Mouse (Mus musculus) liver, embryonic 13.5 days (tissue): ENCODE results near the gene Ccdc90b. TPM values are rescaled to one million over a fixed set of nuclear protein-coding genes. Genes with fewer than 3 reads are reported as not detected.

Experiments
- ATAC-seq: fragments of 200-750 bp; cut with Nextera tagmentation; 2 replicates; pipeline ENCODE4 v1.8.0; 2017; ENCODE audit warnings: low read depth, mild to moderate bottlenecking, moderate number of reproducible peaks, moderate library complexity
- DNase-seq: peaks from one replicate; pipeline ENCODE4 v3.0.0; 2022
- H3K27ac ChIP-seq: fragments of 300-500 bp; sonication (generic); 2 replicates; pipeline ENCODE4 v1.5.1; 2015; ENCODE audit warnings: moderate library complexity, mild to moderate bottlenecking, inconsistent platforms
- H3K27me3 ChIP-seq: fragments of 300-500 bp; sonication (generic); 2 replicates; pipeline ENCODE4 v1.6.1; 2015; ENCODE audit warnings: mild to moderate bottlenecking, inconsistent platforms
- H3K36me3 ChIP-seq: fragments of 300-500 bp; sonication (generic); 2 replicates; pipeline ENCODE4 v1.6.1; 2015; ENCODE audit warnings: mild to moderate bottlenecking, inconsistent platforms
- H3K4me1 ChIP-seq: fragments of 300-500 bp; sonication (generic); replicated peaks from 2 replicates; pipeline ENCODE4 v1.6.1; 2015; ENCODE audit warnings: inconsistent platforms
- H3K4me2 ChIP-seq: fragments of 300-500 bp; sonication (generic); 2 replicates; pipeline ENCODE4 v1.6.1; 2015; ENCODE audit warnings: inconsistent platforms, mild to moderate bottlenecking, moderate library complexity
- H3K4me3 ChIP-seq: fragments of 300-500 bp; sonication (generic); replicated peaks from 2 replicates; pipeline ENCODE4 v1.5.1; 2015; ENCODE audit warnings: mild to moderate bottlenecking, inconsistent platforms
- H3K9ac ChIP-seq: fragments of 300-500 bp; sonication (generic); 2 replicates; pipeline ENCODE4 v1.6.1; 2015; ENCODE audit warnings: mild to moderate bottlenecking, inconsistent platforms
- H3K9me3 ChIP-seq: fragments of 300-500 bp; sonication (generic); replicated peaks from 2 replicates; pipeline ENCODE4 v1.6.1; 2016; ENCODE audit warnings: inconsistent platforms
- WGBS: fragments of 180-500 bp; shearing (Covaris S2); methylation state at CpG from one replicate; pipeline ENCODE4 v1.1.7; 2015; ENCODE audit not compliant: insufficient replicate concordance; 5-methylcytosine and 5-hydroxymethylcytosine counted together
- polyA plus RNA-seq: library from polyadenylated mRNA; unstranded; fragments of >200 nt; fragmentation: Nextera tagmentation; extraction: Ambion mirVana; gene quantifications from 2 replicates; pipeline ENCODE4 v1.2.1, GENCODE M21; 2015

Gene Ccdc90b
- polyA plus RNA-seq, 1 experiment from 2014 or later = 17.7 TPM

DNA sequence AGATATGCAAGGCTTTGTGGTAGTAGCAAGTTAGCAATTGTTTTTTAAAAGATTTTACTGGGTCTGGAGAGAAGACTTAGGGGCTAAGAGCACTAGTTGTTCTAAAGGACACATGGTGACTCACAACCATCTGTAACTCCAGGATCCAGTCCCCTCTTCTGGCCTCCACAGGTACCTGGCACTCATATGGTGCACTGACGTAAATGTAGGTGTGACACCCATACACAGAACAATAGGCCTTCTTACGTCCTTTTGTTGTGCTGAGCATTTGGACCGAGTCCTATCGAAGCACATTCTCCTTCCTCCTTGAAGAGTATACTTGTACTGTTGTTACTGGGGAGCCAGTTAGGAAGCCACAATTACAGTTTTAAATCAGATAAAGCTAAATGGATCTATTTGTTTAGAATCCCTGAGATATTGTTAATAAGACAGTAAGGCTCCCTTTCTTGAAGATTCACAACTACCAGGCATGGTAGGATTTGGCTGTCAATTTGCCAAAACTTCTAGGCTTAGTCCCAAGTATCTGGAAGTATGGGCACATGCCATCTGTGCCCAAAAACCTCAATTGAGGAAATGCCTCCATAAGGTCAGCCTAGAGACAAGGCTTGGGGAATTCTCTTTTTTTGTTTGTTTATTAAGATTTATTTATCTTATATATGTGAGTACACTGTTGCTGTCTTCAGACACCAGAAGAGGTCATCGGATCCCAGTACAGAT lies 19.7 kb downstream of the Ccdc90b start:
- ATAC-seq = no peak
- Histone ChIP-seq H3K4me1 (no peaks in the 10 kb centered on the region), H3K4me3 (no peak overlapping the region), H3K27me3 (no peaks in the 10 kb centered on the region), H3K4me2 (no peak overlapping the region), H3K9ac (no peak overlapping the region), H3K36me3 (peaks cover 1% of the 10 kb centered on the region; the same call in 1 of the 2 replicates), H3K9me3 (no peaks in the 10 kb centered on the region), H3K27ac (no peak overlapping the region)
- WGBS = 73% methylated on average over 5 of the region's 5 CpGs
- DNase-seq = no peak

DNA sequence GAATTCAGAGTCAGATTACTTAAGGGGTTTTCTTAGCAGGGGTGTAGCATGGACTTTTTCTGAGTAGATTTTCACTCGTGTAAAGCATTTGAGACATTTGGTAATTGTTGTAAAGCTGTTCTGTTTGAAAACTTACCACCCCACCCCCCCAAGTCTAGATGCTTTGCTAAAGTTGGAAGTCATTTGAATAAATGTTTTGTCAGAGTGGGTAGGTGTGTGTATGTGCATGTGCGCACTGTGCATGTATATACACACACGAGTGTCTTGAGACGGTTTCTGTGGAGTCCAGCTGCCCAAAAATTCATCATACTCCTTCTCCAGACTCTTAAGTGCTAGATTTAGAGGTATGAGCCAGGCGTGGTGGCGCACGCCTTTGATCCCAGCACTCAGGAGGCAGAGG lies 22.6 kb downstream of the Ccdc90b start:
- H3K4me2 ChIP-seq = no peak overlapping the region
- no peak overlapping the region for H3K4me3 ChIP-seq
- ATAC-seq (no peak), DNase-seq (no peak)
- H3K9ac ChIP-seq = no peak overlapping the region
- no peaks in the 10 kb centered on the region for H3K27me3 ChIP-seq
- no peak overlapping the region for H3K27ac ChIP-seq
- H3K9me3 ChIP-seq = no peaks in the 10 kb centered on the region
- 72% methylated on average over 7 of the region's 7 CpGs for WGBS
- H3K36me3 ChIP-seq = no peaks in the 10 kb centered on the region
- no peaks in the 10 kb centered on the region for H3K4me1 ChIP-seq

DNA sequence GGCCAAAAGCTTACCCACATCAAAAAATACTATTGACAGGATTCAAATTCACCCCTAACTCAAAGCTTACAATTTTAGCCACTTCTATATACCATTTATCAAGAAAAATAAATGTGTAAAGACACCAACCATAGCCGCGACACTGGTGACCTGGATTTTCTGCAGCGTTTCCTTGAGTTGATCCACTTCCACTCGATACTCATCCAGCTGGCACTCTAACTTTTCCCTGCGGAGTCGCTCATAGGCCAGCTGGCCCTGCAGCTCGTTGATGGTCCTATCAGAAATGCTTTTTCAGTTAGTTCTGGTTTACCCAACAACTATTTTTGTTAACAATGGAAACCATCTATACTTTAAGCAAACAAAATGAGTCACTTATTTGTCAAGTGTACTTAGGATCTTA lies 29.0 kb downstream of the Ccdc90b start:
- no peaks in the 10 kb centered on the region for H3K27me3 ChIP-seq
- no peaks in the 10 kb centered on the region for H3K9me3 ChIP-seq
- H3K27ac ChIP-seq = no peak overlapping the region
- ATAC-seq = no peak
- H3K36me3 ChIP-seq = no peaks in the 10 kb centered on the region
- no peak overlapping the region for H3K4me2 ChIP-seq
- H3K9ac ChIP-seq = no peak overlapping the region
- no peak overlapping the region for H3K4me3 ChIP-seq
- 76% methylated on average over 7 of the region's 7 CpGs for WGBS
- H3K4me1 ChIP-seq = no peaks in the 10 kb centered on the region
- DNase-seq = no peak

DNA sequence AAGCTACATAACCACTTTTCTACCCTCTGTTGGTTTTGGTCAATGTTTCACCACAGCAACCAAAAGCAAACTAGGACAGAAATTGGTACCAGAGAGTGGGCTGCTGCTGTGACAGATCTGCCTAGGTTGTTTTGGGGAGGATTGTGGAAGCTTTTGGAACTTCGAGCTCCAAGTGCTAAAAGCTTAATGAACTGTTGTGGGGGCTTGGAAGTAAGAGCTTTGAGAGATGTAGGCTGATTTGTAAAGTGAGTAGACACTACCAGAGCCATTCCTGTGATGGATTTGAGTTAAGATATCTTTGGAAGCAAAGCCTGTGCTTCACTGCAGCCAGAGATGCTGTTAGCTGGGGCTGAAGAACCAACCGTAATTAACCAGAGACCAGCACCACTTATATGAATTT lies 29.9 kb downstream of the Ccdc90b start:
- no peak overlapping the region for H3K27ac ChIP-seq
- H3K9ac ChIP-seq = no peak overlapping the region
- DNase-seq = no peak
- H3K4me1 ChIP-seq = no peaks in the 10 kb centered on the region
- H3K27me3 ChIP-seq = no peaks in the 10 kb centered on the region
- ATAC-seq = no peak
- H3K4me2 ChIP-seq = no peak overlapping the region
- no peaks in the 10 kb centered on the region for H3K36me3 ChIP-seq
- WGBS = 66% methylated on average over 2 of the region's 2 CpGs
- H3K9me3 ChIP-seq = no peaks in the 10 kb centered on the region
- no peak overlapping the region for H3K4me3 ChIP-seq

DNA sequence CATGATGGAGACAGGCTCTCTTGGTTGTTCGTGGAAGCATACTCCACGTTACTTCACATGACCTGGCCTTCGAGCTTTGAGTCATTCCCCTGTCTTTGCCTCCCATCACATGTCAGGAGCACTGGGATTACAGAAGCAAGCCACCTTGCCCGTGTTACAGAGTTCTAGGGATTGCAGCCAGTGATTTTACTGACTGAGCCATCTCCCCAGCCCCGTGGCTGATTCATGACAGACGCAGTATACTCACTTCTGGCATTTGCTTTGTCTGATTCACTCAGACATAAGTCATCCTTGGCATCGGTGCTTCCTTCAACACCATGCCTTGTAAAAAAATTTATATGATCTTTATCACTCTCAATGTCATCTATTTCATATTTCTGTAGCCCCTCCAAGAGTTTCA lies 44.0 kb downstream of the Ccdc90b start:
- WGBS = 62% methylated on average over 7 of the region's 7 CpGs

DNA sequence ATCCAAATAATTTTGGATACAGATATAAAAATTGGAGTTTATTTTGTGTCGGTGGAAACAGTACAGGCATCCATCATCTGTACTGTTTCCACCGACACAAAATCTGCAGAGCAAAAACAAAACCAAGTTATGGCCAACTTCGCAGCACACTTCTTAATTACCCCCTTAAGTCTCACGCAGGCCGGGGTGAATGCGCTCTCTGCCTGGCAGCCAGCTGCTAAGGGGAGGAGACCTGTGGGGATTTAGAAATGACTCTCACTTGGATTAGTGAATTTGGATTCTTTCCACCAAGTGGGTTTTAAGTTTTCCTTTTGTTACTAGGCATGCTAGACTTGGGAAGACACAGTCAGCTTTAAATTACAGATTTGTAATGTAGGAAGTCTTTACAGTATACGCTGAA lies 49.9 kb downstream of the Ccdc90b start:
- ATAC-seq (no peak), DNase-seq (no peak)
- Histone ChIP-seq H3K4me3 (no peak overlapping the region), H3K4me2 (no peak overlapping the region), H3K27me3 (no peaks in the 10 kb centered on the region), H3K9ac (no peak overlapping the region), H3K4me1 (no peaks in the 10 kb centered on the region), H3K36me3 (no peaks in the 10 kb centered on the region), H3K9me3 (no peaks in the 10 kb centered on the region), H3K27ac (no peak overlapping the region)
- 74% methylated on average over 7 of the region's 7 CpGs for WGBS

More for the DNA sequence above, 44.0 kb downstream of the Ccdc90b start:
- no peak overlapping the region for H3K27ac ChIP-seq
- H3K27me3 ChIP-seq = no peaks in the 10 kb centered on the region
- no peak overlapping the region for H3K4me3 ChIP-seq
- no peak for DNase-seq
- H3K4me2 ChIP-seq = no peak overlapping the region
- H3K4me1 ChIP-seq = no peaks in the 10 kb centered on the region
- H3K36me3 ChIP-seq = no peaks in the 10 kb centered on the region
- H3K9ac ChIP-seq = no peak overlapping the region
- no peak for ATAC-seq
- no peaks in the 10 kb centered on the region for H3K9me3 ChIP-seq

DNA sequence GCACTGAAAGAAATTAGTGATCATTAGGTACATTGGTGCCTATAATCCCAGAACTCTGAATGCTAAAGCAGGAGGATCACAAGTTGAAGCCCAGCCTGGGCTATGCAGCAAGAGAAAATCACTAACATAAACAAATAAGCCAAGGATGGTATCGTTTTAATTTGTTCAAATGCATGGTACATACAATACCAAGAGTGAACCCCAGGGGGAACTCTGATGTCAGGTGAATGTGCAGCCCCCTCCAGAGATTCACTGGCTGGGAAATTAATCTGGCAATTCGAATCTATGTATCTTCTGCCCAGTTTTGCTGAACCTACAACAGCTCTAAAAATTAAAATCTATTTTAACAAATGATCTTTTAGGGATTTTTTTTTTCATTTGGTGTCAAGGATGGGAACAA lies 63.5 kb downstream of the Ccdc90b start:
- Histone ChIP-seq H3K27me3 (no peaks in the 10 kb centered on the region), H3K4me1 (no peaks in the 10 kb centered on the region), H3K27ac (no peak overlapping the region), H3K36me3 (no peaks in the 10 kb centered on the region), H3K4me2 (no peak overlapping the region), H3K4me3 (no peak overlapping the region), H3K9me3 (no peaks in the 10 kb centered on the region), H3K9ac (no peak overlapping the region)
- WGBS = 31% methylated on average over 2 of the region's 2 CpGs
- DNase-seq = no peak
- ATAC-seq = no peak

DNA sequence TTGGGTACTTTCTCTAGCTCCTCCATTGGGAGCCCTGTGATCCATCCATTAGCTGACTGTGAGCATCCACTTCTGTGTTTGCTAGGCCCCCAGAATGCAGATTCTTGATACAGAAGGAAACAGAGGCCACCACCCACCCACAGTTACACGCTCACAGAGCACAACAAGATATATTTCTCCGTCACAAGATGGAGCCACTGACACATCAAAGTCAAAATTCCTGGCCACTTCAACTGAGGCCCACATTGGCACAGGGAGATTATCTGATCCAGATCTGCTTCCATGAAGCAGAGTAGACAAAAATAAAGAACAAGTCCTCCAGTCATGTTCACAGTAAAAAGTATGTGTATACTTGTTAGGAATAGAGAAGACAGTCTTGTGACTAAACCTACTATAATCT lies 69.2 kb downstream of the Ccdc90b start:
- Histone ChIP-seq H3K36me3 (no peaks in the 10 kb centered on the region), H3K9me3 (no peaks in the 10 kb centered on the region), H3K4me3 (no peak overlapping the region), H3K4me1 (no peaks in the 10 kb centered on the region), H3K27ac (no peak overlapping the region), H3K4me2 (no peak overlapping the region), H3K9ac (no peak overlapping the region), H3K27me3 (peaks cover 15% of the 10 kb centered on the region)
- DNase-seq (no peak), ATAC-seq (no peak)
- 36% methylated on average over 2 of the region's 2 CpGs for WGBS

Other genes starting within 250 kb of the Ccdc90b start
- 0.45 and 0.66 TPM in 2 replicates for gene Ankrd42, start 76.0 kb downstream of the Ccdc90b start, polyA plus RNA-seq
- gene Pcf11, start 108.8 kb downstream of the Ccdc90b start, polyA plus RNA-seq = 9.8 and 10.8 TPM in 2 replicates
- 6.1 and 7.1 TPM in 2 replicates for gene Rab30, start 180.5 kb downstream of the Ccdc90b start, polyA plus RNA-seq